Mouse (Mus musculus): Measurements from ENCODE around the gene Smc2. TPM values are rescaled to one million over a fixed set of nuclear protein-coding genes. Genes with fewer than 3 reads are reported as not detected.
A peak's percentile ranks its signal among the peaks of the same experiment; 100 is the strongest.
"Not testable (repeated sequence)": the region's sequence is repeated elsewhere in the genome, so short reads cannot be mapped to it uniquely, and the experiment has no call there.

Gene Smc2
- total RNA-seq (2021): 1 to 10 TPM; 5.6 to 7.6 TPM
- long read RNA-seq, experiment 1: 0 reads
- long read RNA-seq, experiment 2, partial matches to known transcripts: 5 of 6 reads
- long read RNA-seq, experiment 2, other reads (novel, unspliced or antisense): 1 of 6 reads

GRCm38 (mm10) chr4:52438886-52439664 is at the start of gene Smc2:
Gene Smc2, plus strand, starts transcription at chr4:52439243.
- peak; percentile 86 to 91 for DNase-seq (ENCODE audit: low spot score in 2 of 2)

- DNase-seq (ENCODE audit: low spot score in 2 of 2): no peak
These were observed 27.5 kb upstream of the Smc2 start for GRCm38 (mm10) chr4:52411587-52411986.

GRCm38 (mm10) chr4:52423653-52424052 is 15.4 kb upstream of the Smc2 start:
- no peak for DNase-seq (ENCODE audit: low spot score in 2 of 2)

- DNase-seq (ENCODE audit: low spot score in 2 of 2): no peak
These were observed 9.5 kb upstream of the Smc2 start for GRCm38 (mm10) chr4:52429310-52430198.

- DNase-seq (ENCODE audit: low spot score in 2 of 2): not testable (repeated sequence)
These were observed 3.5 kb upstream of the Smc2 start for GRCm38 (mm10) chr4:52435551-52435950.

GRCm38 (mm10) chr4:52438371-52438885 is 615 bp upstream of the Smc2 start:
- no peak for DNase-seq (ENCODE audit: low spot score in 2 of 2)

GRCm38 (mm10) chr4:52459726-52460125 is 20.7 kb downstream of the Smc2 start:
- no peak for DNase-seq (ENCODE audit: low spot score in 2 of 2)

- no peak for DNase-seq (ENCODE audit: low spot score in 2 of 2)
These were observed 22.3 kb downstream of the Smc2 start for GRCm38 (mm10) chr4:52461321-52461720.

GRCm38 (mm10) chr4:52473431-52473830 is 34.4 kb downstream of the Smc2 start:
- DNase-seq (ENCODE audit: low spot score in 2 of 2): no peak

GRCm38 (mm10) chr4:52487486-52487885 is 48.4 kb downstream of the Smc2 start:
- DNase-seq (ENCODE audit: low spot score in 2 of 2): no peak

- not testable (repeated sequence) for DNase-seq (ENCODE audit: low spot score in 2 of 2)
These were observed 58.1 kb downstream of the Smc2 start, which contains the start of gene Vma21-ps for GRCm38 (mm10) chr4:52497144-52497543. Gene Vma21-ps, minus strand, starts transcription at chr4:52497244.

- no peak for DNase-seq (ENCODE audit: low spot score in 2 of 2)
These were observed 78.5 kb downstream of the Smc2 start for GRCm38 (mm10) chr4:52517580-52517979.

GRCm38 (mm10) chr4:52519301-52519700 is 80.3 kb downstream of the Smc2 start:
- no peak for DNase-seq (ENCODE audit: low spot score in 2 of 2)

- no peak for DNase-seq (ENCODE audit: low spot score in 2 of 2)
These were observed 87.4 kb downstream of the Smc2 start for GRCm38 (mm10) chr4:52526464-52526863.

- no peak for DNase-seq (ENCODE audit: low spot score in 2 of 2)
These were observed 91.6 kb downstream of the Smc2 start for GRCm38 (mm10) chr4:52530636-52531035.

Other genes with a start within 250 kb of the Smc2 start
- gene Vma21-ps, start 58.0 kb downstream of the Smc2 start, total RNA-seq (2021): not detected
- gene Toporsl, start 157.0 kb downstream of the Smc2 start, total RNA-seq (2021): not detected

Measured in adrenal gland, adult 18-20 months (tissue).